Mouse (Mus musculus) limb, embryonic 11.5 days (tissue): ENCODE data around the gene Clec2i. TPM values are rescaled to one million over a fixed set of nuclear protein-coding genes. Genes with fewer than 3 reads are reported as not detected.
"Not testable (repeated sequence)": the region's sequence is repeated elsewhere in the genome, so short reads cannot be mapped to it uniquely, and the experiment has no call there.

Source experiments
- ATAC-seq: fragments of 200-750 bp; cut with Nextera tagmentation; 2 replicates; pipeline ENCODE4 v1.8.0; 2017; ENCODE audit warnings: low read depth; ENCODE audit not compliant: insufficient number of reproducible peaks, low FRiP score, low TSS enrichment
- DNase-seq: peaks from one replicate; pipeline ENCODE4 v3.0.0-alpha.2; 2015; ENCODE audit warnings: low spot score
- H3K27ac ChIP-seq: fragments of 300-500 bp; sonication (generic); replicated peaks from 2 replicates; pipeline ENCODE4 v1.5.1; 2014; ENCODE audit warnings: low read depth, mild to moderate bottlenecking, low read length
- H3K27me3 ChIP-seq: fragments of 300-500 bp; sonication (generic); 2 replicates; pipeline ENCODE4 v1.6.1; 2014; ENCODE audit warnings: mild to moderate bottlenecking, low read length, mixed read lengths; ENCODE audit not compliant: control insufficient read depth, insufficient read depth
- H3K36me3 ChIP-seq: fragments of 300-500 bp; sonication (generic); 2 replicates; pipeline ENCODE4 v1.6.1; 2014; ENCODE audit warnings: mild to moderate bottlenecking, low read length, moderate library complexity, mixed read lengths; ENCODE audit not compliant: control insufficient read depth, insufficient read depth
- H3K4me1 ChIP-seq: fragments of 300-500 bp; sonication (generic); 2 replicates; pipeline ENCODE4 v1.6.1; 2014; ENCODE audit warnings: low read length, mixed read lengths; ENCODE audit not compliant: control insufficient read depth, insufficient read depth
- H3K4me2 ChIP-seq: fragments of 300-500 bp; sonication (generic); 2 replicates; pipeline ENCODE4 v1.6.1; 2014; ENCODE audit warnings: low read depth, mild to moderate bottlenecking, moderate library complexity; ENCODE audit not compliant: severe bottlenecking
- H3K4me3 ChIP-seq: fragments of 300-500 bp; sonication (generic); 2 replicates; pipeline ENCODE4 v1.5.1; 2014; ENCODE audit warnings: low read depth, low read length
- H3K9ac ChIP-seq: fragments of 300-500 bp; sonication (generic); 2 replicates; pipeline ENCODE4 v1.6.1; 2014; ENCODE audit warnings: mild to moderate bottlenecking, low read length
- H3K9me3 ChIP-seq: fragments of 300-500 bp; sonication (generic); 2 replicates; pipeline ENCODE4 v1.6.1; 2016; ENCODE audit warnings: low read length; ENCODE audit not compliant: control insufficient read depth
- whole genome bisulfite sequencing: fragments of 180-500 bp; shearing (Covaris S2); extraction: QIAGEN DNeasy Blood & Tissue Kit; methylation state at CpG from one replicate; pipeline ENCODE4 v1.1.7; 2014; 5-methylcytosine and 5-hydroxymethylcytosine counted together
- polyA plus RNA-seq: library from polyadenylated mRNA; unstranded; fragments of >200 nt; fragmentation: Nextera tagmentation; extraction: Ambion mirVana; gene quantifications from 2 replicates; pipeline ENCODE4 v1.2.1, GENCODE M21; 2014

Clec2i gene
- polyA plus RNA-seq: not detected in 2 replicates

DNA sequence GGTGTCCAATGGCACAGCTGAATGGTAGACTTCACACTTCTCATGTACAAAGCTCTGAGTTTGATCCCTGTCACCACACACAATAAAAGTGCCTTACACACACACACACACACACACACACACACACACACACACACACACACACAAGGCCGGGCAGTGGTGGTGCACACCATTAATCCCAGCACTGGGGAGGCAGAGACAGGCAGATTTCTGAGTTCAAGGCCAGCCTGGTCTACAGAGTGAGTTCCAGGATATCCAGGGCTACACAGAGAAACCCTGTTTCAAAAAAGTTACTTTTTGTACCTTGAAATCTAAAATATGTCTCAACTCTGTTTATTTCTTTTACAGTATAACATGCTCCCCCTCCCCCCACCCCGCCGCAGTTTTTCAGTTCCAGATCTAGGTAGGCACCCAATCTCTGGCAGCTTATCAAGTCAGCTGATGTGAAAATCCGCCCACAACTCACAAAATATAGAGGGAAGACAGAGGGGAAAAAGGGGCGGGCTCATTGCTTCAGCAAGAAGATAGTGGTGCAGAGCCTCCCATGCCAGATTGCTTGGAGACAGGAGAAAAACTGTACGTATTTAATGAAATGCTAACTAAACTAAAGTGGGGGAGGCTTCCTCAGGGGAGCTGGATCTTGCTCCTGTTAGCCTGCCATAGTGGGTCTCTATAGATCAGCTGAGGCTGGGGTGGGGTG lies at the start of gene Clec2i:
Clec2i (plus strand) TSS at position 498 of the 700 bp plus-strand sequence.
- H3K4me2 ChIP-seq, H3K27ac ChIP-seq, H3K9ac ChIP-seq, H3K27me3 ChIP-seq, H3K4me1 ChIP-seq, H3K36me3 ChIP-seq, H3K9me3 ChIP-seq, ATAC-seq, H3K4me3 ChIP-seq, DNase-seq: not testable (repeated sequence)
- 88% methylated on average over 6 of the region's 6 CpGs for WGBS

DNA sequence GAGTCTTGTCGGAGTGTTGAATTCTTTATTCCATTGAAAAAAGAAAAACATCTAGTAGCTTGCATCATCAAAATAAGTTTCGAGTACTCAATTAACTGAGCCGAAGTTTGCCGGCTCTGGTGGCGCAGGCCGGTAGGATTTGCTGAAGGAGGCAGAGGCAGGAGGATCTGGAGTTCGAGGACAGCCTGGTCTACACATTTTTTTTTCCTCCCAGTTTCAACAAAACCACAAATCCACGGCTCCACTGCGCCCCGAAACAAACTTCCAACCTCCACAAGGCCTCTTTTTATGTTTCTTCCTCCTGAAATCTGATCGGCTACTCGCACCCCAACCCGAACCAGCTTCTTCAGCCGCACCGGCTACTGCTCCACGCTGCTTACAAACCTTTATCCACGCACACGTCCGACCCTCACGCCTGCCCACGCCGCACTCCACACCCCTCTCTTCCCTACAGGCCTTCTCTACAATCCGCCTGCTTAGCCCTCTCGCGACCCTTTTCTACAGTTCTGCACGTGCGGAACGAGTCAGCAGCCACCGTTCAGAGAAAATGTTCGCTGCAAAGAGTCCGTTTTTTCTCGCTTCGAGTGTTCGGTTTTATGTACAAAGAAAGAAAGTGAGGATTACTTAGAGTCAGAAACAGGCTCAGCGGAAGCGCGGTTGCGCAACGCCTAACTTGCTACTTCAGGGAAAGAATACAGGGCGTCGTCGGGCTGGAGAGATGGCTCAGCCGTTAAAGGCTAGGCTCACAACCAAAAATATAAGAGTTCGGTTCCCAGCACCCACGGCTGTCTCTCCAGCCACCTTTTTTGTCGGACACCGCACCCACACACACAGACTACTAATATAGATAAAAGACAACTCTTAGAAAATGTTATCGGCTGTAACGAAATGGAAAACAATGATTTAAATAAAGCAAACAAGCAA lies 48.8 kb upstream of the Clec2i start:
- H3K9ac ChIP-seq: peak overlapping the region; percentile 84
- under 1% methylated on average over 49 of the region's 49 CpGs for WGBS
- H3K4me2 ChIP-seq: peak overlapping the region; percentile 57
- H3K27me3 ChIP-seq: no peaks in the 10 kb centered on the region
- ATAC-seq (peak; percentile 73), DNase-seq (peak; percentile 93)
- peak overlapping the region; percentile 62 for H3K27ac ChIP-seq
- H3K36me3 ChIP-seq: no peaks in the 10 kb centered on the region
- H3K4me1 ChIP-seq: no peaks in the 10 kb centered on the region
- H3K4me3 ChIP-seq: peak overlapping the region; percentile 71
- H3K9me3 ChIP-seq: no peaks in the 10 kb centered on the region

DNA sequence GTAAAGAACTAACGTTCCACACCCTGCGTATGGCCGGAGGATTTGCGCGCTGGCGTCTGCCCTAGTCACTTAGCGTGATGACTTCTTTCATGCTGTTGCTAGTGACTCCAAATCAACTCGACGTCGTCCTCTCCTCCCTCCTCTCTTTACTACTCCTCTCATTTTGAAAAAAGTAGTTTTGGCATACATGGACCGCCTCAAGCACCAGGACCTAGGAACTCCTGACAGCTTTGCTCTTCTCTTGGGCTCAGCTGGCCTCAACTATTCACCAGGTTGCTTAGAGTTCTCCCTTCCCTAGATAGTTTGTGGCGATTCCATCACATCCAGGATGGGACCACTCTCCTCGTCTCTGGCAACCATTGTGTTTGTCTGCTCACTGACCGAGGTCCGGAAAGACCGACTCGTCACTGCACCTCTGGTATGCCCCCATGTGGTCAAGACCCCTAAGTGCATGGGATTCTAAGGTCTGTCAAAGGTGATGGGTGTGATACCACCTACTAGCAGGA lies 48.1 kb upstream of the Clec2i start:
- WGBS: under 1% methylated on average over 17 of the region's 17 CpGs
- Histone ChIP-seq H3K4me3 (peak overlapping the region; percentile 71), H3K9me3 (no peaks in the 10 kb centered on the region), H3K27me3 (no peaks in the 10 kb centered on the region), H3K4me2 (peak overlapping the region; percentile 57), H3K4me1 (no peaks in the 10 kb centered on the region), H3K27ac (0 out of 2 replicates have a peak overlapping the region, but pooled peaks have one; percentile 21), H3K9ac (peak overlapping the region; percentile 51), H3K36me3 (no peaks in the 10 kb centered on the region)
- peak; percentile 10 for ATAC-seq
- peak; percentile 91 for DNase-seq

DNA sequence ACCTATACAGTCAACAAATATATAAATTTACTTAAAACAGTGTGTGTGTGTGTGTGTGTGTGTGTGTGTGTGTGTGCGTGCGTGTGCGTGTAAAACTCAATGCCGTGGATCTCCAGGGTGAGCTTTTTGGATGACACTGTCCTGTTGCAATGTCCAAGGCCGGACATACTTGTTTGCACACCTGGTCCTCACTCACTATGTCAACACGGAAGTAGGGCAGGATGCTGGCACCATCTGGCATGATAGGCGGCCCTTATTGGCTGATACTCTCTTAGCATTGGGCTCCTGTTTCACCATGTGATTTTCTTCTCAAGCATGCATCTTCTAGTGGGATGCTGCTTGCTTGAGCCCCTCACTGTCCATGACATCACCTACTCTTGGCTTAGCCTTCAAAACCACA lies 47.5 kb upstream of the Clec2i start:
- 0 out of 2 replicates have a peak overlapping the region, but pooled peaks have one; percentile 57 for H3K4me2 ChIP-seq
- H3K27ac ChIP-seq: no peak overlapping the region
- ATAC-seq: no peak
- WGBS: 73% methylated on average over 7 of the region's 7 CpGs
- no peaks in the 10 kb centered on the region for H3K36me3 ChIP-seq
- H3K4me3 ChIP-seq: peak overlapping the region; percentile 71; the same call in 1 of the 2 replicates
- H3K9me3 ChIP-seq: no peaks in the 10 kb centered on the region
- no peaks in the 10 kb centered on the region for H3K27me3 ChIP-seq
- no peaks in the 10 kb centered on the region for H3K4me1 ChIP-seq
- H3K9ac ChIP-seq: no peak overlapping the region
- no peak for DNase-seq

DNA sequence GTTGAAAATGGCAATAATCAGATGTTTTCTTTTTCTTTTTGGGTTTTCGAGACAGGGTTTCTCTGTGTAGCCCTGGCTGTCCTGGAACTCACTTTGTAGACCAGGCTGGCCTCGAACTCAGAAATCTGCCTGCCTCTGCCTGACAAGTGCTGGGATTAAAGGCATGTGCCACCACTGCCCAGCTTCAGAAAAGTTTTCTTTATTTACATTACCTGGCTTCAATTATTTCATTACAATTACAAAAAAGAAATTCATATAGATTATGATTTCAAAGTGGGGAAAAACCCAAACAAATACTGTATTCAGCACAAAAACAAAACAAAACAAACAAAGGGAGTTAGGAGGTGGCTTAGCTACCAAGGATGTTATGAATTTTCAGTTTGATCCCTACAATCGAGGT lies 46.7 kb upstream of the Clec2i start:
- H3K9ac ChIP-seq, H3K9me3 ChIP-seq, H3K4me3 ChIP-seq, DNase-seq, H3K27me3 ChIP-seq, H3K27ac ChIP-seq, H3K4me2 ChIP-seq, H3K36me3 ChIP-seq, H3K4me1 ChIP-seq, ATAC-seq: not testable (repeated sequence)
- 82% methylated on average over 3 of the region's 3 CpGs for WGBS

DNA sequence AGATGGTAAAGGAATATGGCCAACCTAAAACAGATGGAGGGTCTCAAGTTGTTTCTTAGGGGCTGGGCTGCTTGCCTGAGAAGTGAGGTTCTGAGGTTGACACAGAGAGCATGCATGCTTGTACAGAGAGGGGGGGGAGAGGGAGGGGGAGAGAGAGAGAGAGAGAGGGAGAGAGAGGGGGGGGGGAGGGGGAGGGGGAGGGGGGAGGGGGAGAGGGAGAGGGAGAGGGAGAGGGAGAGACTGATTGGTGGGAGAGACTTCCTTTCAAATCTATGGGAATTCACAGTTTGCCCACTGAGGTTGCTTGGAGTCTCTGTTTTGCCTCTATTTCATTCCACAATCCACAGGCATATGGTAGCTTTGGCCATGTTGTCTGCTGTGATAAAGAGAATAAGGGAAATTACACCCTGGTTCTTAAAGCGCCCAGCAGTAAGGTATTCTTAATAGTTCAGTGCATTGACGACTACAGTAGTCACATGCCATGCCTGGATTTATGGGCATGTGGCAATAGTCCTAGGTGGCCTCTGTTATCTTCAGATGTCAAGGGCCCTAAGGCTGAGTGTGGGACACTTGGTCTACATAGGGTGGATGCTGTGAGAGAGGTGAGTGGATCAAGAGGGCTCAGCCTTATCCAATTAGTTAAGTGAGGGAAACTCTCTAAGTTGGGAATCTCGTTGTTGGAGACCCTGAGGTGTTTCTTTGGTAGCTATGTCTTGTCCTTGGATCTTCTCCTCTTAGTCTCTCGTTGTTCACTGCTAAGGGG lies 45.9 kb upstream of the Clec2i start:
- Histone ChIP-seq H3K4me2 (peak overlapping the region; percentile 48), H3K9me3 (no peaks in the 10 kb centered on the region), H3K4me3 (peak overlapping the region; percentile 69), H3K36me3 (no peaks in the 10 kb centered on the region), H3K27me3 (no peaks in the 10 kb centered on the region), H3K27ac (no peak overlapping the region), H3K4me1 (no peaks in the 10 kb centered on the region), H3K9ac (no peak overlapping the region)
- WGBS: 45% methylated on average over 4 of the region's 4 CpGs
- DNase-seq: no peak
- ATAC-seq: no peak

DNA sequence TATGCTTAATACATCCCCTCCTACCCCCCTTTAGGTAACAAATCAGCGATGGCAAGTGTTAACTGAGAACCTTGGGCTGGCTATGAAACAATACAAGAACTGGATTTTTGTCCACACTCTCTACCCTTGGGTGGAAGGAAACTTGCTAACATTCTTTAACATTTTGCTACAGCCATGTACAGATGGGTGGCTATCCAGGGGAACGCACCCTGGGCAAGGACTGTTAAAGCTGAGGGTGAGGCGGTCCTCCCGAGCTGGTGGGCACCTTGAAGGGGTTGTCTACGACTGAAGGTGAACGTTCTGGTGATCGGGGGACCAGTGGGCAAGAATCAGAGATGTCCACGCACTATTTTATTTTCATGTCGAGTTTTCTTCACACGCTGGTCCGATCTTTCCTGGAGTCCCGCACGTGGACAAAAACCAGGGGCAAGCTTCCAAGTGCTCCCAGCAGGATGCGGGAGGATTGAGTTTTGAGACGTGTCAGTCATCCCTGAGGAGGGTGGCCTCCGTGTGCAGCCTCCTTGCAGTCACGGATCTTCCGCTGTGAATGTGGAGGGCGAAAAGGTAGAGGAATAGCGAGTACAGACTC lies 44.9 kb upstream of the Clec2i start:
- H3K27ac ChIP-seq: no peak overlapping the region
- DNase-seq (no peak), ATAC-seq (no peak)
- no peaks in the 10 kb centered on the region for H3K36me3 ChIP-seq
- WGBS: 2% methylated on average over 20 of the region's 20 CpGs
- H3K4me3 ChIP-seq: peak overlapping the region; percentile 69
- no peaks in the 10 kb centered on the region for H3K27me3 ChIP-seq
- peak overlapping the region; percentile 48 for H3K4me2 ChIP-seq
- peak overlapping the region; percentile 69 for H3K9ac ChIP-seq
- no peaks in the 10 kb centered on the region for H3K9me3 ChIP-seq
- H3K4me1 ChIP-seq: no peaks in the 10 kb centered on the region
